Mouse (Mus musculus): Measurements from ENCODE around the gene Fbxl3. TPM values are rescaled to one million over a fixed set of nuclear protein-coding genes. Genes with fewer than 3 reads are reported as not detected.

Fbxl3 gene
- polyA plus RNA-seq, 2 experiments = 12.6 to 21.9 TPM

DNA sequence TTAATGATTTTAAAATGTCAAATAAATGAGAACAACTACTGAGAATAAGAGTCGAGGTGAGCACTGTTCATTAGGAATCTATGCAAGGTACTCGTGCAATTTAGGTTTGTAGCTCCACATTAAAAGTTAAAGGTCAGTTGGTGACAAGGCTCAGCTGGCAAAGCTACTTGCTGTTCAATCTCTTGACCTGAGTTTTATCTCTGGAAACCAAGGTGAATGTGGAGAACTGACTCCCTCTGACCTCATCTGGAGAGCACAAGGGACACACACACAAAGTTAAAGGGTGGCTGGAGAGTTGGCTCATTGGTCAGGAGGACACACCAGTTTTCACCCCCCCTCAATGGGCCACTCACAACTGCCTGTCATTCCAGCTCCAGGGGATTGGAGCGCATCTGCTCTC, 1.8 kb upstream of the Fbxl3 start:
- no peaks in the 10 kb centered on the region; the same call in 1 of the 2 replicates for H3K36me3 ChIP-seq (replicated peaks; ENCODE audit: control insufficient read depth, insufficient read depth, low read depth)
- peaks cover 0 to 9% of the 10 kb centered on the region in 2 experiments; a peak in 3 of 4 replicates for H3K4me1 ChIP-seq (replicated peaks; ENCODE audit: control insufficient read depth in 2 of 2, insufficient read depth in 2 of 2, low read length in 1 of 2)
- H3K27ac ChIP-seq = no peak overlapping the region
- 71% methylated on average over 3 of the region's 3 CpGs for WGBS (ENCODE audit: insufficient replicate concordance)
- no peak overlapping the region for H3K4me2 ChIP-seq (ENCODE audit: low read depth)
- DNase-seq (ENCODE audit: low read depth in 3 of 3, low spot score in 3 of 3) (no peak), ATAC-seq (ENCODE audit: insufficient read depth) (no peak)
- no peak overlapping the region for H3K9ac ChIP-seq (replicated peaks)
- H3K9me3 ChIP-seq (ENCODE audit: control insufficient read depth, low read length) = no peaks in the 10 kb centered on the region
- H3K4me3 ChIP-seq (ENCODE audit: insufficient read depth in 1 of 2, low read depth in 2 of 2, low read length in 2 of 2) = no peak overlapping the region
- no peak for TF ChIP-seq CTCF (IDR thresholded peaks at IDR 0.05; ENCODE audit: low read depth)
- no peak for TF ChIP-seq EP300 (IDR thresholded peaks at IDR 0.05; ENCODE audit: low read depth)
- no peaks in the 10 kb centered on the region for H3K27me3 ChIP-seq (ENCODE audit: control insufficient read depth, insufficient read depth, low read length)

DNA sequence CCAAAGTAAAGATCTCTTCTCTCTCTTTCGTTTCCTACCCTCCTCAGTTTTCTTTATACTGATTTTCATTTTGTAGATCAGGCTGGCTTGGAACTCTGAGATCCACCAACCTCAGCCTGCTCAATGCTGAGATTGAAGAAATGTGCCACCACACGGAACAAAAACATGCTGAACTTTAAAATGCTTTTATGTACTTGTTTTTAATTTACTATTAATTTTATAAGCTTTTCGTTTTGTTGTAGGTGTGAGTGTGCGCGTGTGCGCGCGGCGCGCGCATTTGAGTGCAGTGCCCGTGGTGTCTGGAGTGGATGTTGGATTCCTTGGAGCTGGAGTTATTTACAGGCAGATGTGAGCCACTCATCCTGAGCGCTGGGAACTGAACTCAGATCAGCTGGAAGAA, 930 bp upstream of the Fbxl3 start:
- peaks cover 0 to 9% of the 10 kb centered on the region in 2 experiments; a peak in 3 of 4 replicates for H3K4me1 ChIP-seq (replicated peaks; ENCODE audit: control insufficient read depth in 2 of 2, insufficient read depth in 2 of 2, low read length in 1 of 2)
- TF ChIP-seq EP300 (IDR thresholded peaks at IDR 0.05; ENCODE audit: low read depth) = no peak
- no peak for TF ChIP-seq CTCF (IDR thresholded peaks at IDR 0.05; ENCODE audit: low read depth)
- no peak overlapping the region for H3K9ac ChIP-seq (replicated peaks)
- 79% methylated on average over 13 of the region's 13 CpGs for WGBS (ENCODE audit: insufficient replicate concordance)
- no peak for DNase-seq (ENCODE audit: low read depth in 3 of 3, low spot score in 3 of 3)
- peaks cover 2% of the 10 kb centered on the region; the same call in 1 of the 2 replicates for H3K36me3 ChIP-seq (replicated peaks; ENCODE audit: control insufficient read depth, insufficient read depth, low read depth)
- H3K27me3 ChIP-seq (ENCODE audit: control insufficient read depth, insufficient read depth, low read length) = no peaks in the 10 kb centered on the region
- no peak overlapping the region for H3K27ac ChIP-seq
- ATAC-seq (ENCODE audit: insufficient read depth) = no peak
- peak overlapping the region in 1 of 2 experiments; percentile 82; a peak in 2 of 4 replicates for H3K4me3 ChIP-seq (ENCODE audit: insufficient read depth in 1 of 2, low read depth in 2 of 2, low read length in 2 of 2)
- peak overlapping the region; percentile 64 for H3K4me2 ChIP-seq (ENCODE audit: low read depth)
- H3K9me3 ChIP-seq (ENCODE audit: control insufficient read depth, low read length) = no peaks in the 10 kb centered on the region

DNA sequence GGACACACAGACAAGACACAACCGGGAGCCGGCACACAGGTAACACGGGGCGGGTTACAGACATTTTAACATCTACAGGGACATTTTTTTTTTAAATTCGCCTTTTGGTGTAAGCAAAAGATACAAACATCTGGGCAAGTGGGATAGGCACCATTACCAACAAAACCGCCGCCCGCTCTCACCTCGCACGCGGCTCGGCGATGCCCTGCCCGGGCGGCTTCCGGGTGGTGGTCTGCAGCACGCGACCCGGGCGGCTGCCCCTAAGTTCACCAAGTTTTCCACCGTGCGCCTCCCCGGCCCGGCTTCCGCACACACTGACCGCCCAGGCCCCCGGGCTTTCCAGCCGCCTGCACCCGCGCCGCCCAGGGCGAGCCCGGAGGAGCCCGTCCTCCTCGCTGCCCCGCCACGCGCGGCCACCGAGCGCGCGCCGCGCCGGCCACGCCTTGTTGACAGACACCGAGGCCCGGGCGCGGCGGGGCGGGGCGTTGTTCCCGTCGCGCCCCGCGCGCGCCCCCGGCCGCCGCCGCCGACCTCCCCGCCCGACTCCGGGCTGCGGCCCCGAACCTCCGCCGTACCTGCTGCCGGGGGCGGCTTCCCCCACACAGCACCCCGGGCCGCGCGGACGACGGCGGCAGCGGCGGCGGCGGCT, 655 bp downstream of the Fbxl3 start:
- Histone ChIP-seq H3K9ac (replicated peaks) (peak overlapping the region; percentile 98), H3K27me3 (ENCODE audit: control insufficient read depth, insufficient read depth, low read length) (no peaks in the 10 kb centered on the region), H3K4me2 (ENCODE audit: low read depth) (peak overlapping the region; percentile 78), H3K27ac (peak overlapping the region; percentile 92), H3K4me1 (replicated peaks; ENCODE audit: control insufficient read depth in 2 of 2, insufficient read depth in 2 of 2, low read length in 1 of 2) (peaks cover 0 to 11% of the 10 kb centered on the region in 2 experiments; a peak in 3 of 4 replicates), H3K4me3 (ENCODE audit: insufficient read depth in 1 of 2, low read depth in 2 of 2, low read length in 2 of 2) (peak overlapping the region; percentile 76 to 82), H3K36me3 (replicated peaks; ENCODE audit: control insufficient read depth, insufficient read depth, low read depth) (peaks cover 13% of the 10 kb centered on the region), H3K9me3 (ENCODE audit: control insufficient read depth, low read length) (no peaks in the 10 kb centered on the region)
- ATAC-seq (ENCODE audit: insufficient read depth) (peak; percentile 81), DNase-seq (ENCODE audit: low read depth in 3 of 3, low spot score in 3 of 3) (peak; percentile 63 to 78 (median 70))
- under 1% methylated on average over 70 of the region's 86 CpGs for WGBS (ENCODE audit: insufficient replicate concordance)
- TF ChIP-seq EP300 (IDR thresholded peaks at IDR 0.05; ENCODE audit: low read depth) = no peak

DNA sequence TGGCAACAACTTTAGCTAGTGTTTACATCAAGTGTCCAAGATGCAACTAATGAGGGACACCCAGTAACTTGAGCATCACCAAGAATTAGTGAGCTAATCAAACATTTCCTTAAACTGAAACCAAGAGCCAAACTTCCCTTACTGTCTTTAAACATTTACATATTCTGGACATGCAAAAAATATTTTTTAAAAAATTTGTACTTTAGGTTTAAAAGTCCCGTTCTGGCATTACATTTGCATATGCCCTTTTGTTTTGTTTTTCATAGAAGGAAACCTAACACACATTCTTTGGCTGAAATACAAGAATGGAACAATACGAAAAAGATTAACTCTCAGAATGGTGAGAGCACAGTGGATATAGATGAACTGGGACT, 1.2 kb downstream of the Fbxl3 start:
- no peak for ATAC-seq (ENCODE audit: insufficient read depth)
- H3K9me3 ChIP-seq (ENCODE audit: control insufficient read depth, low read length) = no peaks in the 10 kb centered on the region
- 0% methylated on average over 2 of the region's 2 CpGs for WGBS (ENCODE audit: insufficient replicate concordance)

DNA sequence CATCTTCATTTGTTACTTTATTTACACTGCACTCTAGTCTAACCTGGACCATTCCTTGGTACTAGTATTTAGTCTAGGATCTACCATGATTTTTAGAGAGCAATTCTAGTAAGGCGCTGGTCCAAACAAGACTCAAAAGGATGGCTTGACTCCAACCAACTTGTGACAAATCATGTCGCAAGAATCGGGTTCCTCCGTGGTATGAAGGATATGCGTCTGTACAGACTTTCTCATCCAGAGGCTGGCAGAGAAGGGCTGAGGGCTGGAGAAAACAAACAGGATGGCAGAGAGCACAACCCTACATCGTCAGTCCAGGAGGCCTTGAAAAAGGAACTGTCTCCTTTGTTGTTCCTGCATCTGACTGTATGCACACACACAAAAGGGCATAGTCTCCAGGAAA, 2.7 kb downstream of the Fbxl3 start:
- no peak overlapping the region for H3K9ac ChIP-seq (replicated peaks)
- no peaks in the 10 kb centered on the region for H3K9me3 ChIP-seq (ENCODE audit: control insufficient read depth, low read length)
- 73% methylated on average over 6 of the region's 6 CpGs for WGBS (ENCODE audit: insufficient replicate concordance)
- DNase-seq (ENCODE audit: low read depth in 3 of 3, low spot score in 3 of 3) = no peak
- peaks cover 23% of the 10 kb centered on the region for H3K36me3 ChIP-seq (replicated peaks; ENCODE audit: control insufficient read depth, insufficient read depth, low read depth)
- TF ChIP-seq CTCF (IDR thresholded peaks at IDR 0.05; ENCODE audit: low read depth) (no peak), EP300 (IDR thresholded peaks at IDR 0.05; ENCODE audit: low read depth) (no peak)
- peak overlapping the region; percentile 45 for H3K4me2 ChIP-seq (ENCODE audit: low read depth)
- ATAC-seq (ENCODE audit: insufficient read depth) = no peak
- H3K4me3 ChIP-seq (ENCODE audit: insufficient read depth in 1 of 2, low read depth in 2 of 2, low read length in 2 of 2) = no peak overlapping the region; a peak in 1 of 4 replicates
- H3K27ac ChIP-seq = no peak overlapping the region
- H3K4me1 ChIP-seq (replicated peaks; ENCODE audit: control insufficient read depth in 2 of 2, insufficient read depth in 2 of 2, low read length in 1 of 2) = peaks cover 0 to 13% of the 10 kb centered on the region in 2 experiments; a peak in 3 of 4 replicates
- no peaks in the 10 kb centered on the region for H3K27me3 ChIP-seq (ENCODE audit: control insufficient read depth, insufficient read depth, low read length)

More for the DNA sequence above, 1.2 kb downstream of the Fbxl3 start:
- H3K36me3 ChIP-seq (replicated peaks; ENCODE audit: control insufficient read depth, insufficient read depth, low read depth) = peaks cover 18% of the 10 kb centered on the region
- peak overlapping the region; percentile 76 to 82 for H3K4me3 ChIP-seq (ENCODE audit: insufficient read depth in 1 of 2, low read depth in 2 of 2, low read length in 2 of 2)
- DNase-seq (ENCODE audit: low read depth in 3 of 3, low spot score in 3 of 3) = no peak
- peak overlapping the region; percentile 78 for H3K4me2 ChIP-seq (ENCODE audit: low read depth)
- no peak for TF ChIP-seq EP300 (IDR thresholded peaks at IDR 0.05; ENCODE audit: low read depth)
- no peak for TF ChIP-seq CTCF (IDR thresholded peaks at IDR 0.05; ENCODE audit: low read depth)
- no peaks in the 10 kb centered on the region for H3K27me3 ChIP-seq (ENCODE audit: control insufficient read depth, insufficient read depth, low read length)
- peak overlapping the region; percentile 98 for H3K9ac ChIP-seq (replicated peaks)
- H3K27ac ChIP-seq = peak overlapping the region; percentile 92
- peaks cover 0 to 15% of the 10 kb centered on the region in 2 experiments; a peak in 3 of 4 replicates for H3K4me1 ChIP-seq (replicated peaks; ENCODE audit: control insufficient read depth in 2 of 2, insufficient read depth in 2 of 2, low read length in 1 of 2)
